Mouse (Mus musculus): ENCODE results near the gene Gm4881. TPM values are rescaled to one million over a fixed set of nuclear protein-coding genes. Genes with fewer than 3 reads are reported as not detected.

Gene Gm4881
- total and polyA plus RNA-seq, 3 experiments = 0.13 TPM; not detected in 2

DNA sequence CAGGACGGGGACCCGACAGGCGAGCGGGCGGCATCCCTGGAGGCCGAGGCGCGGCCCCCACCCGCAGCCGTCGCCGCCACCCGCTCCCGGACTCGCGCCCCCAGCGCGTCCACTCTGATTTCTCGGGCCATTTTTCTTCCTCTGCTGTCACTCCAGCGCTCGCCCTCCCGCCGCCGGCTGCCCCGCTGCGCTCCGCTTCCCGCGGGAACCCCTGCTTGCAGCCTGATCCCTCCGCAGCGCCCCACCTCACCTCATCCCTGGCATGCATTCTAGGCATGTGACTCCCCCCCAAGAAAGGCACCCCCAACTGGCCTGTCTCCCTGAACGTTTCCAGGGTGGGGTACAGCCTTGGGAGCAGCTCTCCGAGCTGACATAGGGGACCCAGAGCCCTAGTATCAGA, 10.9 kb upstream of the Gm4881 start:
- Histone ChIP-seq H3K9ac (ENCODE audit: control insufficient read depth, low read depth, low read length, poor library complexity, severe bottlenecking) (peak overlapping the region; percentile 77), H3K4me3 (ENCODE audit: control insufficient read depth in 1 of 2, insufficient read depth in 1 of 2, low read depth in 2 of 2, low read length in 2 of 2) (peak overlapping the region; percentile 58 to 83), H3K27me3 (ENCODE audit: control insufficient read depth in 1 of 2, insufficient read depth in 2 of 2, low read length in 2 of 2) (no peaks in the 10 kb centered on the region), H3K36me3 (ENCODE audit: control insufficient read depth in 1 of 2, insufficient read depth in 2 of 2, low read length in 2 of 2) (peaks cover 0 to 7% of the 10 kb centered on the region in 2 experiments; a peak in 2 of 4 replicates), H3K4me1 (ENCODE audit: control insufficient read depth in 1 of 2, insufficient read depth in 2 of 2, low read length in 2 of 2) (peaks cover 6 to 12% of the 10 kb centered on the region in 2 experiments), H3K9me3 (replicated peaks; ENCODE audit: insufficient read depth, low read length) (no peaks in the 10 kb centered on the region), H3K79me2 (ENCODE audit: control insufficient read depth, insufficient read depth, low read length, poor library complexity) (peaks cover 7% of the 10 kb centered on the region), H3K27ac (ENCODE audit: control insufficient read depth, low read depth, low read length) (peak overlapping the region; percentile 71)
- peak; percentile 27 for DNase-seq (ENCODE audit: low read depth, low spot score)
- TF ChIP-seq CHD2 (IDR thresholded peaks at IDR 0.05; ENCODE audit: low read length) = no peak
- TF ChIP-seq ZC3H11A (IDR thresholded peaks at IDR 0.05; ENCODE audit: low read depth, low read length) = no peak
- TF ChIP-seq MXI1 (IDR thresholded peaks at IDR 0.05; ENCODE audit: low read depth, low read length) = no peak
- no peak for TF ChIP-seq CHD1 (IDR thresholded peaks at IDR 0.05; ENCODE audit: low read depth, low read length)
- TF ChIP-seq MAX (IDR thresholded peaks at IDR 0.05; ENCODE audit: low read length) = no peak
- TF ChIP-seq POLR2AphosphoS5 (IDR thresholded peaks at IDR 0.05; ENCODE audit: borderline replicate concordance, low read depth, low read length) = no peak
- TF ChIP-seq USF1 (IDR thresholded peaks at IDR 0.05; ENCODE audit: low read depth, low read length) = no peak
- TF ChIP-seq E2F4 (IDR thresholded peaks at IDR 0.05; ENCODE audit: borderline replicate concordance, low read depth, low read length) = no peak

DNA sequence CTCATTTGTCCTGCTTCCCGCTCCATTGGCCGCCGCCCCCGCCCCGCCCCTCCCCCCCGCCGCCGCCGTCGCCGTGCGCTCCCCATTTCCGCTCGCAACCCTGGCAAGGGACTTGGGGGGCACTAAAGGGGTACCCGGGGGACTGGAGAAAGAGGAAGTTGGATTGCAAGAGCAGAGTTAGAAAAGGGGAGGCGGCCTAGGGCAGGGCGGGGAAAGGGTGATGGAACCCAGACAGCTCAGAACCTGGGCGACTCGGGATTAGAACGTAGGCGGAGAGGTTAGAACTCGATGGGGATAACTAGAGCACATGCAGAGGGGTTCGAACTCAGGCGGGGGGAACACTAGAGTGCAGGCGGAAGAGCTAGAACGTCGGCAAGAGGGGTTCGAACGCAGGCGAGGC, 10.2 kb upstream of the Gm4881 start:
- Histone ChIP-seq H3K9ac (ENCODE audit: control insufficient read depth, low read depth, low read length, poor library complexity, severe bottlenecking) (peak overlapping the region; percentile 77), H3K27me3 (ENCODE audit: control insufficient read depth in 1 of 2, insufficient read depth in 2 of 2, low read length in 2 of 2) (no peaks in the 10 kb centered on the region), H3K79me2 (ENCODE audit: control insufficient read depth, insufficient read depth, low read length, poor library complexity) (peaks cover 7% of the 10 kb centered on the region), H3K4me3 (ENCODE audit: control insufficient read depth in 1 of 2, insufficient read depth in 1 of 2, low read depth in 2 of 2, low read length in 2 of 2) (peak overlapping the region; percentile 58 to 89), H3K27ac (ENCODE audit: control insufficient read depth, low read depth, low read length) (peak overlapping the region; percentile 71), H3K4me1 (ENCODE audit: control insufficient read depth in 1 of 2, insufficient read depth in 2 of 2, low read length in 2 of 2) (peaks cover 6 to 12% of the 10 kb centered on the region in 2 experiments), H3K36me3 (ENCODE audit: control insufficient read depth in 1 of 2, insufficient read depth in 2 of 2, low read length in 2 of 2) (peaks cover 0 to 7% of the 10 kb centered on the region in 2 experiments; a peak in 2 of 4 replicates), H3K9me3 (replicated peaks; ENCODE audit: insufficient read depth, low read length) (no peaks in the 10 kb centered on the region)
- peak; percentile 93 for DNase-seq (ENCODE audit: low read depth, low spot score)
- peak; percentile 43 for TF ChIP-seq TCF12 (IDR thresholded peaks at IDR 0.05; ENCODE audit: low read depth, low read length)
- TF ChIP-seq TBP (IDR thresholded peaks at IDR 0.05; ENCODE audit: low read depth, low read length) = peak; percentile 57; the same call in 1 of the 2 replicates
- TF ChIP-seq ZC3H11A (IDR thresholded peaks at IDR 0.05; ENCODE audit: low read depth, low read length) = no peak
- TF ChIP-seq NELFE (IDR thresholded peaks at IDR 0.05; ENCODE audit: low read depth, low read length) = peak; percentile 73
- TF ChIP-seq ELF1 (IDR thresholded peaks at IDR 0.05; ENCODE audit: low read depth, low read length) = peak; percentile 59
- TF ChIP-seq MAZ (IDR thresholded peaks at IDR 0.05; ENCODE audit: low read depth, low read length) = peak; percentile 92
- TF ChIP-seq ETS1 (IDR thresholded peaks at IDR 0.05; ENCODE audit: low read depth, low read length) = 0 out of 2 replicates have a peak, but pooled peaks have one; percentile 44
- peak; percentile 67 to 76 for TF ChIP-seq POLR2A (IDR thresholded peaks at IDR 0.05; ENCODE audit: control insufficient read depth in 1 of 2, insufficient read depth in 1 of 2, low read depth in 1 of 2, low read length in 2 of 2, poor library complexity in 1 of 2)
- TF ChIP-seq ZMIZ1 (IDR thresholded peaks at IDR 0.05; ENCODE audit: low read depth, low read length) = no peak
- TF ChIP-seq EP300 (IDR thresholded peaks at IDR 0.05; ENCODE audit: low read depth in 1 of 2, low read length in 2 of 2) = peak; percentile 38 to 51; a peak in 3 of 4 replicates
- peak; percentile 64 for TF ChIP-seq HCFC1 (IDR thresholded peaks at IDR 0.05; ENCODE audit: low read depth, low read length)
- TF ChIP-seq POLR2AphosphoS2 (IDR thresholded peaks at IDR 0.05; ENCODE audit: low read length) = peak; percentile 58; the same call in 1 of the 2 replicates
- no peak for TF ChIP-seq ZNF384 (IDR thresholded peaks at IDR 0.05; ENCODE audit: low read depth, low read length)
- 0 out of 2 replicates have a peak, but pooled peaks have one; percentile 20 for TF ChIP-seq USF1 (IDR thresholded peaks at IDR 0.05; ENCODE audit: low read depth, low read length)
- peak; percentile 48; the same call in 1 of the 2 replicates for TF ChIP-seq MXI1 (IDR thresholded peaks at IDR 0.05; ENCODE audit: low read depth, low read length)
- peak; percentile 54 for TF ChIP-seq SIN3A (IDR thresholded peaks at IDR 0.05; ENCODE audit: low read length)
